Mouse (Mus musculus) liver, postnatal 0 days (tissue): ENCODE data around the gene Nfu1.

Source experiments
- CTCF ChIP-seq: sonication (generic); IDR thresholded peaks from 2 replicates; pipeline ENCODE4 v1.5.1; 2016; ENCODE audit warnings: antibody characterized with exemption, low read depth
- EP300 ChIP-seq: IDR thresholded peaks from 2 replicates; pipeline ENCODE4 v1.6.1; 2016; ENCODE audit warnings: antibody characterized with exemption, low read depth, mild to moderate bottlenecking

DNA sequence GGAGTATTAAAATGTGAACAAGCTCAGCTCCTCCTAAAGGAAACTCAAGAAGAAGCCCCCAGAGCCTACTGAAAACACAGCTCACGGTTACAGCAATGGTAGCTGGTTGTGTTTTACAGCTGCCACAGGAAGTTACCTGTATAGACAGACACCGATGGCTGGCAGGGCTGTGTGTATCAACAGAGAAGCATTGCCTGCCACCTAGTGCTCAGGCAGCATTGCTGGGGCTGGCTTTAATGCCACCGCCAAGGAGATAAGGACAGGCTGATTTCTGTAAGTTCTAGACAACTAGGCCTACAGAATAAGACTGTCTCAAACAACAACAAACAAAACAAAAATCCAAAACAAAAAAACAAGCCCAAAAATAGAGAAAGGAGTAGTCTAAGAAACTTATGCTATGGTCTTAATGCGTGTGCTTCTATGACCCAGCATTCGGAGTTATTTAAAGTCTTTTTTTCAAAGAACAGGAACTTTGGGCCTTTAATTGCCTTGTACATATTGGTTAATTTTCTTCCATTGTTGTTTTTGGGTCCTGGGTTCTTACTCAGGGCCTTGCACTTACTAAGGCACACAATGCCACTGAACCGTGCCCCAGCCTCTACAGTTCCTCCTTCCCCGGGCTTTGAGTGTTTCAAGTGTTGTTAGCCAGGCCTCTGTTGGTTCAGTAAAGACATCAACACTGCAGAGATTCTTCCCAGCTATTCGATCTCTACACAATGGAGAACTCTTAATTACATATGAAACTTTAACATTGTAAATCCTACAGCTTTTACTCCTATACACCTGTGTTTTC lies 23.5 kb upstream of the Nfu1 start:
- no peak for TF ChIP-seq CTCF
- no peak for TF ChIP-seq EP300
